Mouse (Mus musculus) ES-Bruce4 (cell line): ENCODE data around the gene Tmigd1. TPM values are rescaled to one million over a fixed set of nuclear protein-coding genes. Genes with fewer than 3 reads are reported as not detected.

ENCODE experiments used
- H3K27ac ChIP-seq: 2 replicates; pipeline ENCODE4 v1.5.1; 2012; ENCODE audit warnings: low read length, inconsistent platforms; ENCODE audit not compliant: insufficient read depth
- H3K27me3 ChIP-seq: 2 replicates; pipeline ENCODE4 v1.6.1; 2012; ENCODE audit warnings: mild to moderate bottlenecking, low read length, inconsistent platforms; ENCODE audit not compliant: control insufficient read depth, poor library complexity, insufficient read depth, severe bottlenecking
- H3K36me3 ChIP-seq: 2 replicates; pipeline ENCODE4 v1.6.1; 2012; ENCODE audit warnings: inconsistent platforms, mild to moderate bottlenecking, low read length, moderate library complexity; ENCODE audit not compliant: control insufficient read depth, poor library complexity, insufficient read depth, severe bottlenecking
- H3K4me1 ChIP-seq: one replicate; pipeline ENCODE4 v1.8.1; 2011; ENCODE audit warnings: low read length; ENCODE audit not compliant: control insufficient read depth, insufficient read depth
- H3K4me3 ChIP-seq: 2 replicates; pipeline ENCODE4 v1.5.1; 2011; ENCODE audit warnings: low read depth, mild to moderate bottlenecking, low read length
- H3K9ac ChIP-seq: 2 replicates; pipeline ENCODE4 v1.6.1; 2012; ENCODE audit warnings: low read depth, mild to moderate bottlenecking, inconsistent platforms; ENCODE audit not compliant: poor library complexity, severe bottlenecking
- H3K9me3 ChIP-seq: replicated peaks from 2 replicates; pipeline ENCODE4 v1.6.1; 2012; ENCODE audit warnings: mild to moderate bottlenecking, low read length, inconsistent platforms; ENCODE audit not compliant: control insufficient read depth, poor library complexity, insufficient read depth, severe bottlenecking
- CTCF ChIP-seq: IDR thresholded peaks from one replicate; pipeline ENCODE4 v1.8.1; 2011; ENCODE audit warnings: low read depth, low read length
- EP300 ChIP-seq: IDR thresholded peaks from 2 replicates; pipeline ENCODE4 v1.6.1; 2011; ENCODE audit warnings: low read depth, low read length; ENCODE audit not compliant: insufficient read depth
- POLR2A ChIP-seq: IDR thresholded peaks from one replicate; pipeline ENCODE4 v1.8.1; 2011; ENCODE audit warnings: low read length; ENCODE audit not compliant: insufficient read depth
- polyA plus RNA-seq: library from polyadenylated mRNA; stranded (reverse); fragments of >200 nt; gene quantifications from 2 replicates; pipeline ENCODE4 v1.2.4, GENCODE M21; 2011; ENCODE audit warnings: low read depth; ENCODE audit not compliant: missing spikeins, insufficient read depth, insufficient read length

Gene Tmigd1
- polyA plus RNA-seq, 1 experiment, result not detected

DNA sequence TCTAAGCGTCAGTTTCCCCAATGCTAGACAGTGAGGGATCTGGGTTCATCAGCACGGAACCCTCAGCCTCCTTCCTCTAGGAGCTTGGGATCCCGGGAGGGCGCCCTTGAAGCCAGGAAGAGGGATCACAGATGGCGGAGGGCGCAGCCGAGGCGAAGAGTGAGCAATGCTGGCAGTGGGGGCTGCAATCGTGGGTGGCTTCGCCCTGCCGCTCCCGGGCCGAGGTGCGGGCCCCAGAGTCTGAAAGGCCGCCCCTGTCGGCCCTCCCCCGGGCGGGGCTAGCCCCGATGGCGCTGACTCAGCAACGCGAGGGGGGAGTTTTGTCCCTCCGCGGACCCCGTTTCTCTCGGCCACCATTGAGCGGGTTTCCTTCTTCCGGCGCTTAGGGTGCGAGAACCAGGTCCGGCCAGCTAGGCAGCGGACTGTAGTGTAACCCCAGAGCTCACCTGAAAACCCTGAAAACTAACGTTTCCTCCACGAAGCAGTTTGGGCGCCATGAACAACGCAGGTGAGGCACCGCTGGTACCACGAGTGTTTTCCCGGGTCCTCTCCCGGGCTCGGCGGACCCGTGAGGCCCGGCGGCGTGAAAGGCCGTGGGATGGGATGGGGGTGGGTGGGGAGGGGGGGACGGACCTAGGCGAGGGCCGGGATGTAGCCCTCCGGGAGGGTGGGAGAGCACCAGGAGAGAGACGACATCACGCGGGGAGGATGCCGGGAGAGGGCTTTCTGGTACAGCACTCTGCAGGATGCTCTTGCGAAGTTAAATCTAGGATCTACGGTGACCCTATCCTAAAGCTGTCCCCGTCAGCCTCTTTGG is 43.6 kb downstream of the Tmigd1 start:
- Histone ChIP-seq H3K4me3 (peak overlapping the region; percentile 86), H3K27me3 (no peaks in the 10 kb centered on the region), H3K9ac (peak overlapping the region; percentile 83), H3K36me3 (peaks cover 5% of the 10 kb centered on the region; the same call in 1 of the 2 replicates), H3K4me1 (no peaks in the 10 kb centered on the region), H3K27ac (peak overlapping the region; percentile 53), H3K9me3 (no peaks in the 10 kb centered on the region)
- no peak for TF ChIP-seq CTCF
- peak; percentile 73 for TF ChIP-seq POLR2A
- TF ChIP-seq EP300, result no peak

DNA sequence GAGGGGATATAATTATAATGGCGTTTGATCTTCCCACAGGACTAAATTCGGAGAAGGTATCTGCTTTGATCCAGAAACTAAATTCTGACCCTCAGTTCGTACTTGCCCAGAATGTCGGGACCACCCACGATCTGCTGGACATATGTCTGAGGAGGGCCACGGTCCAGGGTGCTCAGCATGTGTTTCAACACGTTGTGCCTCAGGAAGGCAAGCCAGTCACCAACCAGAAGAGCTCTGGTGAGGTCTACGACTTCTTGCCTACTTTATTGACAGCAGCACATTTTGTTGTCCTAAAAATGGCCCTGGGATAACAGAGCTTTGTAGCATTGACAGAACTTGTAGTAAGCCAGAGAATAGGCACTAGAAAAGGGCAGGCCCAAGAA is 44.2 kb downstream of the Tmigd1 start:
- TF ChIP-seq CTCF, result no peak
- TF ChIP-seq EP300, result no peak
- TF ChIP-seq POLR2A, result no peak
- Histone ChIP-seq H3K4me3 (peak overlapping the region; percentile 86), H3K9me3 (no peaks in the 10 kb centered on the region), H3K36me3 (peaks cover 11% of the 10 kb centered on the region), H3K9ac (peak overlapping the region; percentile 83), H3K27me3 (no peaks in the 10 kb centered on the region), H3K27ac (no peak overlapping the region), H3K4me1 (no peaks in the 10 kb centered on the region)

DNA sequence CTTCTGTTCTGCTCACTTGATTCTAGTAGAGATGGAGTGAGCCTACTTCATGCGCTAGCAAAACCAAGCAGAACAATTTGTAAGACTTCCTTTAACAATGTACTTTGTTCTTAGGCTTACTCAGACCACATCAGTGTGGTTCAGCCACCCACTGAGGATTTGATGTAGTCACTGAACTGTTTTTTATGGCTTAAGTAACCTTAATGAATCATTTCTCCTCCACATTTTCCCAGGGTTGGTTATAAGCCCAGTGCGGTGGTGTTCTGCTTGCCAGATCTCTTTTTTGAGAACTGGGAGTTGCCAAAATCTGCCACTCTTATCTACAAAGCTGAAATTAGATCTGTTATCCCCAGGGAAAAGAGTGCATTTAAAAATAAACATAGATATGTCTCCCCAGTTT is 51.6 kb downstream of the Tmigd1 start:
- peaks cover 55% of the 10 kb centered on the region for H3K36me3 ChIP-seq
- TF ChIP-seq EP300 (no peak), POLR2A (no peak), CTCF (no peak)
- H3K4me1 ChIP-seq, result no peaks in the 10 kb centered on the region
- H3K9me3 ChIP-seq, result no peaks in the 10 kb centered on the region
- no peak overlapping the region for H3K27ac ChIP-seq
- no peak overlapping the region for H3K9ac ChIP-seq
- no peaks in the 10 kb centered on the region for H3K27me3 ChIP-seq
- H3K4me3 ChIP-seq, result no peak overlapping the region

DNA sequence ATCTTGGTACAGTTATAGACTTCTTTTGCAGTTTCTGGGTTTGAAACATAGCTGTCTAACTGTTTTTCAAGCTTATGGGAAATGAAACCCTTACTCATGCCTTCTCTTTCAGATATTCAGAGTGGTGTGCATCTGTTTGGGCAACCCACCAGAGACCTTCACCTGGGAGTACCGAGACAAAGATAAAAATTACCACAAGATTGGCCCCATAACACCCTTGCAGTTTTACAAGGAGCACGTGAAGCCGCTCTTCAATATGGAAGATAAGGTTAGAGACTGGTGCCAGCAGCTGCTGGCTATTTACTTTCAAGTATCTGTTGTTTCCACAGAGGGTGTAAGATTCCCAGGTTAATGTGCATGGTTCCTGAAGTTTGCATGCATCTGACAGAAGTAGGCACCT is 63.7 kb downstream of the Tmigd1 start:
- Histone ChIP-seq H3K9me3 (no peaks in the 10 kb centered on the region), H3K4me3 (no peak overlapping the region), H3K36me3 (peaks cover 53% of the 10 kb centered on the region), H3K4me1 (no peaks in the 10 kb centered on the region), H3K27ac (no peak overlapping the region), H3K9ac (no peak overlapping the region), H3K27me3 (no peaks in the 10 kb centered on the region)
- no peak for TF ChIP-seq CTCF

Other genes starting within 250 kb of the Tmigd1 start
- not detected in 2 replicates for gene Bhlha9, start 229.7 kb upstream of the Tmigd1 start, polyA plus RNA-seq
- gene Trarg1, start 222.4 kb upstream of the Tmigd1 start, polyA plus RNA-seq, result not detected in 2 replicates
- gene Gosr1, start 138.6 kb upstream of the Tmigd1 start, polyA plus RNA-seq, result 30.2 and 34.9 TPM in 2 replicates
- gene Cpd, start 55.1 kb upstream of the Tmigd1 start, polyA plus RNA-seq, result 30.1 and 30.9 TPM in 2 replicates
- 133 and 141 TPM in 2 replicates for gene Blmh, start 22.6 kb downstream of the Tmigd1 start, polyA plus RNA-seq
- gene Slc6a4, start 96.4 kb downstream of the Tmigd1 start, polyA plus RNA-seq, result not detected in 2 replicates
- 28.3 and 35.4 TPM in 2 replicates for gene Nsrp1, start 176.3 kb downstream of the Tmigd1 start, polyA plus RNA-seq